Mouse (Mus musculus): ENCODE data around the gene Uqcc2. TPM values are rescaled to one million over a fixed set of nuclear protein-coding genes. Genes with fewer than 3 reads are reported as not detected.
A peak's percentile ranks its signal among the peaks of the same experiment; 100 is the strongest.

The Uqcc2 gene
- polyA plus RNA-seq (2016; fragmentation: Nextera tagmentation; extraction: Ambion mirVana): 263 and 312 TPM in 2 replicates

DNA sequence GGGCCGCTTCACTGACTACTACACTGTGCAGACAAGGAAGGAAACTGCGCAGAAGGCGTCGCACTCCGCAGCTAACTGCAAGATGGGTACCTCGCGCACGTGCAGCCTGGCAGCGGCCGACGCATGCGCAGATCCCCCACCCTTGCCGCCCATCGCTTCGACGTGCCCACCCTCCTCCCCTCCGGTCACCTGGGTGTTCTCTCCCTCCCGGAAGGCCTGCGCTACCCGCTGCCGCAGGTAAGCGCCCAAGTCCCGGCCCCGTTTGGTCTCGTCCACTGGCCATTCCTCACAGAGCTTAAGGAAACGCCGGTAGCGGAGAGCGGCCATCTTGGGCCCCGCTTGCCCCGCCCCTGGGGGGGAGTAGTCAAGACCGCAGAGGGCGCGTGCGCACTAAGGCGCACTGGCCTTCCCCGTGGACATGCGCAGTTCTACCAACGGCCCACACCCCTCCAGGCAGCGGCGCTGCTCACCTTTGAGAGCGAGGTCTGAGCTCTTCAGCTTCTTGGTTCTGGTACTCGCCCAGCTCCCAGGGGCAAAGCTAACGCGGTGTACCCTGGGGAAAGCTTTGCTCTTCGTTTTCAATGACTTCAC, at the start of gene Uqcc2:
Gene Uqcc2 (minus strand): TSS at position 366 of the 591 bp plus-strand sequence.
- Histone ChIP-seq H3K4me1 (peaks cover 49% of the 10 kb centered on the region), H3K9me3 (replicated peaks) (no peaks in the 10 kb centered on the region), H3K4me3 (peak within 1 kb of the TSS; percentile 71), H3K36me3 (no peaks in the 10 kb centered on the region), H3K9ac (peak within 1 kb of the TSS; percentile 78), H3K27me3 (peaks cover 7% of the 10 kb centered on the region; the same call in 1 of the 2 replicates), H3K27ac (peak within 1 kb of the TSS; percentile 87), H3K4me2 (replicated peaks) (peak within 1 kb of the TSS; percentile 52)
- peak; percentile 91 for ATAC-seq (ENCODE audit: low FRiP score)
- WGBS: under 1% methylated on average over 46 of the region's 46 CpGs

GRCm38 (mm10) chr17:27182401-27182800, 48.7 kb upstream of the Uqcc2 start:
- no peak for ATAC-seq (ENCODE audit: low FRiP score)
- Histone ChIP-seq H3K9ac (no peak overlapping the region), H3K9me3 (replicated peaks) (no peaks in the 10 kb centered on the region), H3K27ac (0 out of 2 replicates have a peak overlapping the region, but pooled peaks have one; percentile 2), H3K4me2 (replicated peaks) (no peak overlapping the region), H3K4me3 (no peak overlapping the region), H3K36me3 (no peaks in the 10 kb centered on the region), H3K27me3 (no peaks in the 10 kb centered on the region), H3K4me1 (peaks cover 3% of the 10 kb centered on the region; the same call in 1 of the 2 replicates)
- WGBS: 68% methylated on average over 5 of the region's 5 CpGs

- WGBS: 28% methylated on average over 3 of the region's 3 CpGs
- Histone ChIP-seq H3K27me3 (no peaks in the 10 kb centered on the region), H3K9me3 (replicated peaks) (no peaks in the 10 kb centered on the region), H3K4me3 (no peak overlapping the region), H3K4me1 (peaks cover 3% of the 10 kb centered on the region; the same call in 1 of the 2 replicates), H3K9ac (no peak overlapping the region), H3K27ac (no peak overlapping the region), H3K36me3 (no peaks in the 10 kb centered on the region), H3K4me2 (replicated peaks) (no peak overlapping the region)
- no peak for ATAC-seq (ENCODE audit: low FRiP score)
These were observed 48.0 kb upstream of the Uqcc2 start for GRCm38 (mm10) chr17:27181666-27182065.

GRCm38 (mm10) chr17:27179681-27180280, 46.1 kb upstream of the Uqcc2 start:
- no peaks in the 10 kb centered on the region for H3K9me3 ChIP-seq (replicated peaks)
- H3K27ac ChIP-seq: no peak overlapping the region
- no peaks in the 10 kb centered on the region for H3K36me3 ChIP-seq
- H3K27me3 ChIP-seq: no peaks in the 10 kb centered on the region
- 70% methylated on average over 12 of the region's 12 CpGs for WGBS
- no peak overlapping the region for H3K4me2 ChIP-seq (replicated peaks)
- H3K4me1 ChIP-seq: peaks cover 22% of the 10 kb centered on the region
- no peak overlapping the region for H3K4me3 ChIP-seq
- ATAC-seq (ENCODE audit: low FRiP score): no peak
- no peak overlapping the region for H3K9ac ChIP-seq

DNA sequence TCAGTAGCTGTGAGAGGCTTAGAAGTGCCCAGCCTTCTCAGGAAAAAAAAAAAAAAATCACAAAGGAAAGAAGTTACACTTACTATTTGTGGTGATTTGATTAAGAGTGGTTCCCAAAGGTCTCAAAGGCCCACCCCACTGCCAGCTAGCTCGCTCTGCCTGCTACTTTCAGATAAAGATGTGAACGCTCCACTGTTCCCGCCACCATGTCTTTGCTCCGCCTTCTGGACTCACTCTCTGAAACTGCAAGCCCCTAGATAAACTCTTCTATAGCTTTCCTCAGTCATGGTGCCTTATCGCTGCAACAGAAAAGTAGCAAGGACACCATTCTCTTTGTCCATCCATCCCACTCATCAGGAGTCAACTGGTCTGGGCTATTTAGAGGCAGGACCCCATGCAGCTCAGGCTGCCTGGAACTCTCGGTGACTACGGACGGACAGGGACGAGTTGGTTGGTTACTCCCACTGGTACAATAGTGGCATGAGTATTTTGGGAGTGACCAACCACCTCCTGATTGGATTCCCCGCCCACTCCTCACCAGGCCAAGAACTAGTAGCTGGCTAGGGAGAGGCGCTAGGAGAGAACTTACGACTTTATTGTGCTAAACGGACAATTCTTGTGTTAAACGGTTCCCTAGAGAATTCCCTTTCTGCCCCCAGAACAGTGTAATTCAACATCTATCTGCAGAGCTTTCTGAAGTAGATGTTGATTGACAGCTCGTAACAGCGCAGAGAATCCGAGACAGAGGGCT, 44.9 kb upstream of the Uqcc2 start:
- no peak for ATAC-seq (ENCODE audit: low FRiP score)
- WGBS: 83% methylated on average over 17 of the region's 17 CpGs

DNA sequence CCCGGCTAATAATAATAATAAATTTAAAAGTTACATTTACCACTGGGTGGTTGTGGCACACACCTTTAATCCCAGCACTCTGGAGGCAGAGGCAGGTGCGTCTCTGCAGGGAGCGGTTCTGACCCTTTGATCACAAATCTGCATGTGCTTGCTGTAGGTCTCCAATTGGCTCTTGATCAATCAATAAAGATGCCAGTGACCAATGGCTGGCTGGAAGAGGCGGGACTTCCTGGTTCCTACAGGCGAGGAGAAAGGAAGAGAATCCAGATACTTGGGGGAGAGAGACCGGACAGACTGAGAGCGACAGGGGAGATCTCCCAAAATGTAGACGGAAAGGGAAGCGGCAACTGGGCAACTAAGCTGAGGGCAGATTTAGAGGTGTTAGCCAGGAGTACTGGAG, 44.3 kb upstream of the Uqcc2 start:
- 93% methylated on average over 9 of the region's 9 CpGs for WGBS
- Histone ChIP-seq H3K4me3 (no peak overlapping the region), H3K27ac (no peak overlapping the region), H3K4me1 (peaks cover 22% of the 10 kb centered on the region), H3K4me2 (replicated peaks) (no peak overlapping the region), H3K9ac (no peak overlapping the region), H3K27me3 (no peaks in the 10 kb centered on the region), H3K9me3 (replicated peaks) (no peaks in the 10 kb centered on the region), H3K36me3 (no peaks in the 10 kb centered on the region)
- ATAC-seq (ENCODE audit: low FRiP score): no peak

More for the DNA sequence above, 44.9 kb upstream of the Uqcc2 start:
- no peaks in the 10 kb centered on the region for H3K27me3 ChIP-seq
- H3K4me1 ChIP-seq: peaks cover 22% of the 10 kb centered on the region
- H3K4me3 ChIP-seq: no peak overlapping the region
- H3K36me3 ChIP-seq: no peaks in the 10 kb centered on the region
- H3K9me3 ChIP-seq (replicated peaks): no peaks in the 10 kb centered on the region
- H3K27ac ChIP-seq: no peak overlapping the region
- H3K9ac ChIP-seq: no peak overlapping the region
- H3K4me2 ChIP-seq (replicated peaks): no peak overlapping the region

- Histone ChIP-seq H3K9me3 (replicated peaks) (no peaks in the 10 kb centered on the region), H3K4me2 (replicated peaks) (no peak overlapping the region), H3K27ac (no peak overlapping the region), H3K4me1 (peaks cover 22% of the 10 kb centered on the region), H3K4me3 (no peak overlapping the region), H3K9ac (no peak overlapping the region), H3K36me3 (no peaks in the 10 kb centered on the region), H3K27me3 (no peaks in the 10 kb centered on the region)
- WGBS: 80% methylated on average over 4 of the region's 4 CpGs
- ATAC-seq (ENCODE audit: low FRiP score): no peak
These were observed 43.0 kb upstream of the Uqcc2 start for GRCm38 (mm10) chr17:27176754-27177153.

GRCm38 (mm10) chr17:27176287-27176686, 42.6 kb upstream of the Uqcc2 start:
- peak overlapping the region; percentile 80 for H3K27ac ChIP-seq

GRCm38 (mm10) chr17:27175196-27175874, 41.6 kb upstream of the Uqcc2 start:
- Histone ChIP-seq H3K9ac (0 out of 2 replicates have a peak overlapping the region, but pooled peaks have one; percentile 3), H3K36me3 (no peaks in the 10 kb centered on the region), H3K4me3 (no peak overlapping the region), H3K27me3 (no peaks in the 10 kb centered on the region), H3K27ac (peak overlapping the region; percentile 80), H3K4me1 (peaks cover 22% of the 10 kb centered on the region), H3K4me2 (replicated peaks) (0 out of 2 replicates have a peak overlapping the region, but pooled peaks have one; percentile 4), H3K9me3 (replicated peaks) (no peaks in the 10 kb centered on the region)
- ATAC-seq (ENCODE audit: low FRiP score): peak; percentile 87
- WGBS: 25% methylated on average over 14 of the region's 14 CpGs

More at GRCm38 (mm10) chr17:27176287-27176686, 42.6 kb upstream of the Uqcc2 start:
- Histone ChIP-seq H3K27me3 (no peaks in the 10 kb centered on the region), H3K4me1 (peaks cover 22% of the 10 kb centered on the region), H3K9me3 (replicated peaks) (no peaks in the 10 kb centered on the region), H3K4me2 (replicated peaks) (no peak overlapping the region), H3K36me3 (no peaks in the 10 kb centered on the region), H3K9ac (no peak overlapping the region), H3K4me3 (no peak overlapping the region)
- ATAC-seq (ENCODE audit: low FRiP score): no peak
- 79% methylated on average over 3 of the region's 3 CpGs for WGBS

GRCm38 (mm10) chr17:27173715-27174114, 40.0 kb upstream of the Uqcc2 start:
- 66% methylated on average over 3 of the region's 3 CpGs for WGBS

DNA sequence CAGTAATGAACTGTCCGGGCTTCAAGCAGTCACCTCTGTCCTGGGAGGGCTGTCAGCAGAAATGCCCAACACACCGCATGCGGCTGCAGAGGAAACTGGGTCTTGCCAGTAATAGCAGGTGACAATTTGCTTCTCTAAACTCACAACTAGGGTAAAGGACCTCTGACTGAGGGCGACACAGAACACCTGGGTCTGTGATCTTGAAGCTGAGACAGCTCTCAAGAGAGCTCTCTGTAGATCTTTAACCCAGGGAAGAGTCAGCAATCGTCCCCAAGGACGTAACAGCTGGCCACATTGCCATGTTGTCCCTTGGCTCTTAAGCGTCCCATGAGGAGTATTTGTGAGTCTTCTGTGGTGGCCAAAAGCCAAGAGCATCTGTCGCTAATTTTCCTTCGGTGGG, 38.7 kb upstream of the Uqcc2 start:
- H3K4me3 ChIP-seq: no peak overlapping the region
- no peak overlapping the region for H3K4me2 ChIP-seq (replicated peaks)
- WGBS: 85% methylated on average over 9 of the region's 9 CpGs
- H3K27ac ChIP-seq: no peak overlapping the region
- no peak overlapping the region for H3K9ac ChIP-seq
- H3K27me3 ChIP-seq: no peaks in the 10 kb centered on the region
- no peak for ATAC-seq (ENCODE audit: low FRiP score)
- no peaks in the 10 kb centered on the region for H3K36me3 ChIP-seq
- H3K9me3 ChIP-seq (replicated peaks): no peaks in the 10 kb centered on the region
- peaks cover 21% of the 10 kb centered on the region for H3K4me1 ChIP-seq

More at GRCm38 (mm10) chr17:27173715-27174114, 40.0 kb upstream of the Uqcc2 start:
- Histone ChIP-seq H3K27ac (no peak overlapping the region), H3K4me3 (no peak overlapping the region), H3K4me1 (peaks cover 19% of the 10 kb centered on the region), H3K36me3 (no peaks in the 10 kb centered on the region), H3K27me3 (no peaks in the 10 kb centered on the region), H3K9ac (no peak overlapping the region), H3K9me3 (replicated peaks) (no peaks in the 10 kb centered on the region), H3K4me2 (replicated peaks) (no peak overlapping the region)
- ATAC-seq (ENCODE audit: low FRiP score): no peak

GRCm38 (mm10) chr17:27171121-27171520, 37.4 kb upstream of the Uqcc2 start:
- no peak for ATAC-seq (ENCODE audit: low FRiP score)
- Histone ChIP-seq H3K27ac (no peak overlapping the region), H3K36me3 (no peaks in the 10 kb centered on the region), H3K4me3 (no peak overlapping the region), H3K9me3 (replicated peaks) (no peaks in the 10 kb centered on the region), H3K27me3 (no peaks in the 10 kb centered on the region), H3K4me1 (peaks cover 18% of the 10 kb centered on the region), H3K9ac (no peak overlapping the region), H3K4me2 (replicated peaks) (no peak overlapping the region)
- 78% methylated on average over 5 of the region's 5 CpGs for WGBS

All from hindbrain, embryonic 12.5 days (tissue).